Mouse (Mus musculus) kidney, postnatal 0 days (tissue): ENCODE results near the gene Ankrd28. TPM values are rescaled to one million over a fixed set of nuclear protein-coding genes. Genes with fewer than 3 reads are reported as not detected.

Experiments
- ATAC-seq: fragments of 200-750 bp; cut with Nextera tagmentation; replicated peaks from 2 replicates; pipeline ENCODE4 v1.8.0; 2017; ENCODE audit warnings: low read depth, moderate number of reproducible peaks, moderate TSS enrichment, moderate library complexity; ENCODE audit not compliant: low FRiP score
- DNase-seq: peaks from one replicate; pipeline ENCODE4 v3.0.0-alpha.2; 2016; ENCODE audit warnings: low spot score
- H3K27ac ChIP-seq: fragments of 300-500 bp; sonication (generic); 2 replicates; pipeline ENCODE4 v1.5.1; 2014; ENCODE audit warnings: mild to moderate bottlenecking
- H3K27me3 ChIP-seq: fragments of 300-500 bp; sonication (generic); 2 replicates; pipeline ENCODE4 v1.6.1; 2014; ENCODE audit warnings: low read length, mixed read lengths; ENCODE audit not compliant: insufficient read depth
- H3K36me3 ChIP-seq: fragments of 300-500 bp; sonication (generic); 2 replicates; pipeline ENCODE4 v1.6.1; 2014; ENCODE audit warnings: low read length, mixed read lengths; ENCODE audit not compliant: insufficient read depth
- H3K4me1 ChIP-seq: fragments of 300-500 bp; sonication (generic); replicated peaks from 2 replicates; pipeline ENCODE4 v1.6.1; 2014; ENCODE audit warnings: antibody characterized with exemption, low read length, mixed read lengths; ENCODE audit not compliant: insufficient read depth
- H3K4me2 ChIP-seq: fragments of 300-500 bp; sonication (generic); 2 replicates; pipeline ENCODE4 v1.6.1; 2014; ENCODE audit warnings: mild to moderate bottlenecking, low read length, moderate library complexity, mixed read lengths
- H3K4me3 ChIP-seq: fragments of 300-500 bp; sonication (generic); replicated peaks from 2 replicates; pipeline ENCODE4 v1.5.1; 2014; ENCODE audit warnings: low read depth, low read length
- H3K9ac ChIP-seq: fragments of 300-500 bp; sonication (generic); 2 replicates; pipeline ENCODE4 v1.6.1; 2014; ENCODE audit warnings: low read depth, low read length
- H3K9me3 ChIP-seq: fragments of 300-500 bp; sonication (generic); replicated peaks from 2 replicates; pipeline ENCODE4 v1.6.1; 2016; ENCODE audit warnings: low read length, inconsistent platforms, mixed read lengths
- CTCF ChIP-seq: IDR thresholded peaks from 2 replicates; pipeline ENCODE4 v1.5.1; 2016; ENCODE audit warnings: antibody characterized with exemption, low read depth, mild to moderate bottlenecking, moderate library complexity
- WGBS: fragments of 180-500 bp; shearing (Covaris S2); extraction: QIAGEN DNeasy Blood & Tissue Kit; methylation state at CpG from one replicate; pipeline ENCODE4 v1.1.7; 2014; 5-methylcytosine and 5-hydroxymethylcytosine counted together
- polyA plus RNA-seq: library from polyadenylated mRNA; unstranded; fragments of >200 nt; fragmentation: Nextera tagmentation; extraction: Ambion mirVana; gene quantifications from 2 replicates; pipeline ENCODE4 v1.2.1, GENCODE M21; 2015

The Ankrd28 gene
- polyA plus RNA-seq, 1 experiment from 2014 or later = 6.8 TPM

DNA sequence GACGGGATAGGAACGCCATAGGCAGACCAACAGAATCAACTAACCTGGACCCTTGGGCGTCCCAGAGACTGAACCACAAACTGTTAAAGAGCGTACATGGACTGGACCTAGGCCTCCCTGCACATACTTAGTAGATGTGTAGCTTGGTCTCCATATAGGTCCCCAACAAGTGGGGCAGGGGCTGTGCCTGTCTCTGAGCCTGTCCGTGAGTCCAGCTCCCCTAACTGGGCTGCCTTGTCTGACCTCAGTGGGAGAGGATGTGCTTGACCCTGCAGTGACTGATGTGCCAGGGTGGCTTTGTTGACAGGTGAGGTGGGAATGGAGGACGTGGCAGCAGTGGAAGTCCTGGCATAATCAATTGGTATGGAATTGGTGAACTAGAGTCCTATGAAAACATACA, 137.9 kb downstream of the Ankrd28 start:
- no peaks in the 10 kb centered on the region for H3K27me3 ChIP-seq
- H3K9ac ChIP-seq = no peak overlapping the region
- WGBS = 89% methylated on average over 6 of the region's 6 CpGs
- TF ChIP-seq CTCF = no peak
- H3K4me3 ChIP-seq = no peak overlapping the region
- no peak for DNase-seq
- no peak overlapping the region for H3K27ac ChIP-seq
- H3K9me3 ChIP-seq = no peaks in the 10 kb centered on the region
- no peak for ATAC-seq
- no peaks in the 10 kb centered on the region for H3K4me1 ChIP-seq
- H3K36me3 ChIP-seq = peaks cover 6% of the 10 kb centered on the region; the same call in 1 of the 2 replicates
- H3K4me2 ChIP-seq = no peak overlapping the region

DNA sequence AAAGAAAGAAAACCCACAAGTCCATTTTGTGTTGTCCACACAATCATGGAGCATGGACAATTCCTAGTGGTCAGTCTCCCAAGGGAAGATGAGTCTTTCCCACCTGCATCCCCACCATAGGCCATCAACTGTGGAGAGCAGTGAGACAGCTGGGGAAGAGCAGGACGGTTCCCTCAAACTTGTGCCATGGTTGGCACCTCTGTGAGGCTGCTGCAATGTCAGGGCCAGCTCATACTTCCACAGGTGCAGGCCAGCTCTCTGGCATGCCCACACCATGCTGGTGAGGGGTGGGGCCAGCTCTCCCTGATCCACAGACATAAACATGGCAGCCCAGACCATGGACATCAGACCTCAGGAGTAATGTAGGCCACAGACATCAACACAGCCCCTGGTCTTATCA, 144.2 kb downstream of the Ankrd28 start:
- Histone ChIP-seq H3K4me3 (no peak overlapping the region), H3K4me1 (no peaks in the 10 kb centered on the region), H3K27me3 (no peaks in the 10 kb centered on the region), H3K9ac (no peak overlapping the region), H3K36me3 (no peaks in the 10 kb centered on the region), H3K9me3 (no peaks in the 10 kb centered on the region), H3K27ac (no peak overlapping the region), H3K4me2 (no peak overlapping the region)
- ATAC-seq (no peak), DNase-seq (no peak)
- 96% methylated on average over 1 of the region's 1 CpGs for WGBS
- TF ChIP-seq CTCF = no peak

DNA sequence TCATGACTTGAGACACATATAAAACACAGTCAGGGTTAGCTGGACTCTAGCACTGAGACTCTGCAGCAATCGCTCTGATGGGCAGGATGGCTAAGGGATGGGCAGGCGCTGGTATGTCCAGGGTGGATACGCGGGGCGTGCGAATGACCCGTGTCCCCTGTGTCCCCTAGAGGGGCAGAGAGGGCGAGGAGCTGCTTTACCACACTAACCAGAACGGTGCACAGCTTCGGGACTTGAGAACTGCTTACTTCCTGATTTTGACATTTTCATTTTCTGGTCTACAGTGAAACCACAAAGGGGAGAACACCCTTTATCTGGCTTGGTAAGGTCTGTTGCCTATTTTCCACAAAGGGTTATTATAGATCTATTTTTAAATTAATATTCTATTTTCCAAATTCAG, 144.8 kb downstream of the Ankrd28 start:
- ATAC-seq (no peak), DNase-seq (no peak)
- no peak for TF ChIP-seq CTCF
- Histone ChIP-seq H3K4me1 (no peaks in the 10 kb centered on the region), H3K4me3 (no peak overlapping the region), H3K4me2 (no peak overlapping the region), H3K9me3 (no peaks in the 10 kb centered on the region), H3K27ac (no peak overlapping the region), H3K36me3 (no peaks in the 10 kb centered on the region), H3K9ac (no peak overlapping the region), H3K27me3 (no peaks in the 10 kb centered on the region)
- WGBS = 76% methylated on average over 10 of the region's 10 CpGs

DNA sequence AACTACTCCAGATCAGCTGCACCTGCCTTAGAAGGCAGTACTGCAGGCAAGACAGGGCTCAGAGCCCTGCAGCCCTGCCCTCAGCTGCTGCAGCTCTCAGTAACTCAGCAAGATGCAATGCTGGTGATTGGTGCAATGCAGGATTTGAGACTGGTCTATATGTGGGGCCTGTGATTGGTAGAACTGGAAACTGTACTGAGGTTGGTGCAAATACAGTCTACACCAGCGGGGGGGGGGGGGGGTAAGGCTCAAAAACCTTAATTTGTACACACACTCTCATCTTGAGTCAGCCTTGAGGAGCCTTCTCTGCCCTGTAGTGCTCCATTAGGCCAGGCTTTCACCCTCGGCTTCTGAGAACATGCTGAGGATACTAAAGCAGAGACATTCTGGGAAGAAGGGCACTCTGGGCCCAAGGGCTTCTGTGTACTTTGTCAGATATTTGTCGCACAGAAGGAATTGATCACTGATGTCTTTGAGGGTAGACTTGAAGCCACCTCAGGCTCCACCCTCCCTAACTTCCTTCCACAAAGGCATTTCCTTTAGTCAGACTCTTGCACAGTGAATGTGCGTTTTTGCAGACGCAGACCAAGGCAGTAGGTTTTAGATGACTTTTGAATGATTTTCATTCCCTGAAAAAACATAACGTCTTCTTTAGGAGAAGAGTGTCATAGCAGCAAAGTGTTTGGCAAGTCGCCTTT, 146.0 kb downstream of the Ankrd28 start:
- Histone ChIP-seq H3K36me3 (no peaks in the 10 kb centered on the region), H3K9me3 (no peaks in the 10 kb centered on the region), H3K9ac (no peak overlapping the region), H3K4me3 (no peak overlapping the region), H3K4me1 (no peaks in the 10 kb centered on the region), H3K27ac (no peak overlapping the region), H3K4me2 (no peak overlapping the region), H3K27me3 (no peaks in the 10 kb centered on the region)
- DNase-seq (no peak), ATAC-seq (no peak)
- TF ChIP-seq CTCF = no peak
- WGBS = 65% methylated on average over 7 of the region's 7 CpGs

DNA sequence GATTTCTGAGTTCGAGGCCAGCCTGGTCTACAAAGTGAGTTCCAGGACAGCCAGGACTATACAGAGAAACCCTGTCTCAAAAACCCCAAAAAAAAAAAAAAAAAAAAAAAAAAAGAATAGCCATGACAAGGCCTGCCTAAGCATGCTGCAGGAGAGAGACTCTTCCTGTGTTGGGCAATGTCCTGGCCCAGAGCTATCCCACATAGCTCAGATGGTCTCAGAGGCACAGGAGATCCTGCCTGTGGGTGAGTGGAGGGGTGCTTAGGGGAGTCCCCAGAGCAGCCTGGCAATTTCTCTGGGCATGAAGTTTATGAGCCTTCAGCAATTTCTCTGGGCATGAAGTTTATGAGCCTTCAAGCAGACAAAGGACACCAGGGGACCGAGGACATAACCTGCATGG, 146.8 kb downstream of the Ankrd28 start:
- H3K27me3 ChIP-seq = no peaks in the 10 kb centered on the region
- 67% methylated on average over 2 of the region's 2 CpGs for WGBS
- TF ChIP-seq CTCF = no peak
- no peak overlapping the region for H3K9ac ChIP-seq
- no peaks in the 10 kb centered on the region for H3K36me3 ChIP-seq
- no peaks in the 10 kb centered on the region for H3K4me1 ChIP-seq
- ATAC-seq (no peak), DNase-seq (peak; percentile 6)
- H3K9me3 ChIP-seq = no peaks in the 10 kb centered on the region
- no peak overlapping the region for H3K27ac ChIP-seq
- no peak overlapping the region for H3K4me2 ChIP-seq
- no peak overlapping the region for H3K4me3 ChIP-seq

DNA sequence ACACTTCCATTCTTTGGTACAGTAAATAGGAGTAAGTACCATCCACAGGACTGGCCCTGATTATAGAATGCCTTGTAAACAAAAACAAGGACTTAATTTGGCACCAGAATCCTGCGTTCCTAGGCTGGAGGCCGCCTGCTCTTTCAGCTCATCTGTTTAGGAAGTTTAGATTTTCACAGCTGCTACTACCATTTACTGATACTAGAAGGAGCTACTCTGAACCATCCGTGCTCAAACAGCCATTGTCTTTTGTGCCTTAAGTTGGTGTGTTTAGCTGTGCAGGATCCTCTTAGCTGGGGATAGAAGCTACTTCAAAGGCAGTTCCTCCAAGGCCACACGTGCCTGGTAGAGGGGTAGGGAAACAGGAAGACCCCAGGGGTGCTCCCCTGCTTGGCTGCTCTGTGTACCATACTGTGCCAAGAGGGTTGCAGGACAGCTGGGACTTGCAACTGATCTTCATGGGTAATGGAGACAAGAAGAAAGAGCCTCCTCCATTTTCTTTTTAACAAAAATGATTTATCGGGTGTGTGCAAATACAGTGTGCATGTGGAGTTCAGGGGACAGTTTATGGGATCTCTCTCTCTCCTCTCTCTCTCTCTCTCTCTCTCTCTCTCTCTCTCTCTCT, 148.4 kb downstream of the Ankrd28 start:
- Histone ChIP-seq H3K4me2 (no peak overlapping the region), H3K36me3 (no peaks in the 10 kb centered on the region), H3K4me3 (no peak overlapping the region), H3K27ac (no peak overlapping the region), H3K9me3 (no peaks in the 10 kb centered on the region), H3K27me3 (no peaks in the 10 kb centered on the region), H3K9ac (no peak overlapping the region), H3K4me1 (no peaks in the 10 kb centered on the region)
- ATAC-seq (no peak), DNase-seq (no peak)
- WGBS = 60% methylated on average over 5 of the region's 5 CpGs
- TF ChIP-seq CTCF = no peak
